ENCODE assay signal across 18 mouse cellular contexts in the genomic region with DNA sequence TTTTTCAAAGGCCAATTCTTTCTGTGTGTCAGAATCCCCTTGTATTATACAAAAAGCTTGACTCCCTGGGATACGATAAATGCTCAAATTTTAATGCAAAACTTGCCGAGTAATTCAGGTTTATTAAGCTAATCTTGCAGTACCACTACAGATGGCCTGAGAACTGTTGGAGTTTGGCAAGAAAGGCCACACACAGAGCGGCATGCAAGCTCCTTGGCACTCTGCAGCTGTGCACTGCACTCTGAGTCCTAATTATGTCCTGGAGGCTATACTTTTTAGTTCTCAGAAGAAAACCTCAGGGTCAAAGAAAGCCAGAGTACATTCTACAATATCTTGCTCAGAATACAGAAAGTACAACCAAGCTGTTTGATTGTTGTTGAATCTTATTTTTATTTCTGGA.
DNase-seq lines count a peak whose midpoint lies in the region; ATAC-seq lines count a peak whose summit lies in the region.
"Had no signal": no experiment of that assay in that cellular context is flagged by ENCODE, and none has a peak within 500 bp of the region (broad histone marks: within the 10 kb centered on the region; RNA-seq: fewer than 3 reads in every experiment).

No protein-coding gene starts in this region.

- no peaks in the 10 kb centered on the region for H3K4me1 ChIP-seq in forebrain, embryonic 11.5 days (replicated peaks; ENCODE audit: control insufficient read depth, insufficient read depth, low read length)
- H3K4me1 ChIP-seq in forebrain, embryonic 12.5 days, result no peaks in the 10 kb centered on the region
- H3K4me1 ChIP-seq in limb, embryonic 12.5 days (replicated peaks), result no peaks in the 10 kb centered on the region
- no peaks in the 10 kb centered on the region for H3K4me1 ChIP-seq in limb, embryonic 10.5 days
- no peaks in the 10 kb centered on the region for H3K4me1 ChIP-seq in embryonic facial prominence, embryonic 10.5 days
- H3K4me1 ChIP-seq: heart, embryonic 10.5 days; neural tube, embryonic 12.5 days had no signal

- no peak overlapping the region for H3K9ac ChIP-seq in forebrain, embryonic 11.5 days (ENCODE audit: low read length)
- no peak overlapping the region for H3K9ac ChIP-seq in forebrain, embryonic 12.5 days
- no peak overlapping the region for H3K9ac ChIP-seq in limb, embryonic 12.5 days (replicated peaks)
- H3K9ac ChIP-seq: hindbrain, embryonic 14.5 days; liver, postnatal 0 days; neural tube, embryonic 12.5 days had no signal

- no peaks in the 10 kb centered on the region for H3K36me3 ChIP-seq in forebrain, embryonic 11.5 days (ENCODE audit: control insufficient read depth, insufficient read depth, low read length)
- no peaks in the 10 kb centered on the region for H3K36me3 ChIP-seq in forebrain, embryonic 12.5 days (replicated peaks)
- no peaks in the 10 kb centered on the region for H3K36me3 ChIP-seq in limb, embryonic 12.5 days
- no peaks in the 10 kb centered on the region for H3K36me3 ChIP-seq in limb, embryonic 10.5 days
- H3K36me3 ChIP-seq in embryonic facial prominence, embryonic 10.5 days (replicated peaks), result no peaks in the 10 kb centered on the region
- H3K36me3 ChIP-seq: heart, embryonic 10.5 days; neural tube, embryonic 12.5 days had no signal

- H3K27me3 ChIP-seq in forebrain, embryonic 11.5 days (ENCODE audit: control insufficient read depth, insufficient read depth, low read length), result no peaks in the 10 kb centered on the region
- no peaks in the 10 kb centered on the region for H3K27me3 ChIP-seq in forebrain, embryonic 12.5 days
- no peaks in the 10 kb centered on the region for H3K27me3 ChIP-seq in limb, embryonic 12.5 days
- no peaks in the 10 kb centered on the region for H3K27me3 ChIP-seq in limb, embryonic 10.5 days (ENCODE audit: low read depth, poor library complexity, severe bottlenecking)
- no peaks in the 10 kb centered on the region for H3K27me3 ChIP-seq in embryonic facial prominence, embryonic 10.5 days (replicated peaks; ENCODE audit: low read depth, poor library complexity, severe bottlenecking)
- H3K27me3 ChIP-seq: neural tube, embryonic 12.5 days had no signal

- H3K4me2 ChIP-seq in forebrain, embryonic 11.5 days (ENCODE audit: low read depth, low read length, severe bottlenecking), result no peak overlapping the region
- no peak overlapping the region for H3K4me2 ChIP-seq in forebrain, embryonic 12.5 days
- no peak overlapping the region for H3K4me2 ChIP-seq in limb, embryonic 12.5 days
- H3K4me2 ChIP-seq: hindbrain, embryonic 14.5 days; neural tube, embryonic 12.5 days had no signal

- DNase-seq in forebrain, embryonic 11.5 days (ENCODE audit: low spot score), result no peak
- DNase-seq in limb, embryonic 10.5 days (ENCODE audit: low spot score), result no peak
- DNase-seq in embryonic facial prominence, embryonic 10.5 days (ENCODE audit: low spot score), result peak; percentile 12
- DNase-seq in mesoderm, embryonic 11.5 days (ENCODE audit: low read depth, low spot score), result peak; percentile 8
- DNase-seq in c-Kit-positive CD71-positive TER-119-positive erythroid progenitor cells, embryonic 14.5 days (ENCODE audit: low spot score), result no peak
- DNase-seq: adrenal gland, adult 2 months; cerebellum, adult 11 months; gastrocnemius, adult 2 months; liver, postnatal 0 days; lung, postnatal 10 days had no signal

- no peak overlapping the region for H3K4me3 ChIP-seq in forebrain, embryonic 11.5 days (ENCODE audit: low read depth, low read length)
- no peak overlapping the region for H3K4me3 ChIP-seq in forebrain, embryonic 12.5 days (replicated peaks)
- no peak overlapping the region for H3K4me3 ChIP-seq in limb, embryonic 12.5 days (replicated peaks)
- H3K4me3 ChIP-seq in limb, embryonic 10.5 days, result no peak overlapping the region
- no peak overlapping the region for H3K4me3 ChIP-seq in embryonic facial prominence, embryonic 10.5 days
- H3K4me3 ChIP-seq: erythroblast, embryonic 14.5 days; gastrocnemius, adult 2 months; heart, embryonic 10.5 days; neural tube, embryonic 12.5 days had no signal

- H3K27ac ChIP-seq in forebrain, embryonic 11.5 days (ENCODE audit: low read depth, low read length), result no peak overlapping the region
- no peak overlapping the region for H3K27ac ChIP-seq in forebrain, embryonic 12.5 days
- no peak overlapping the region for H3K27ac ChIP-seq in limb, embryonic 12.5 days
- H3K27ac ChIP-seq in limb, embryonic 10.5 days, result no peak overlapping the region
- H3K27ac ChIP-seq in embryonic facial prominence, embryonic 10.5 days (replicated peaks), result no peak overlapping the region
- H3K27ac ChIP-seq: gastrocnemius, adult 2 months; heart, embryonic 10.5 days; hindbrain, embryonic 14.5 days; kidney, postnatal 0 days; neural tube, embryonic 12.5 days had no signal

- no peaks in the 10 kb centered on the region for H3K9me3 ChIP-seq in forebrain, embryonic 11.5 days (ENCODE audit: control insufficient read depth, low read length)
- H3K9me3 ChIP-seq in forebrain, embryonic 12.5 days, result no peaks in the 10 kb centered on the region
- no peaks in the 10 kb centered on the region for H3K9me3 ChIP-seq in limb, embryonic 12.5 days
- no peaks in the 10 kb centered on the region for H3K9me3 ChIP-seq in limb, embryonic 10.5 days (replicated peaks)
- no peaks in the 10 kb centered on the region for H3K9me3 ChIP-seq in embryonic facial prominence, embryonic 10.5 days
- H3K9me3 ChIP-seq: heart, embryonic 10.5 days; neural tube, embryonic 12.5 days had no signal

- peak; percentile 60; the same call in 1 of the 2 replicates for ATAC-seq in forebrain, embryonic 11.5 days (replicated peaks; ENCODE audit: low FRiP score)
- ATAC-seq in forebrain, embryonic 12.5 days (ENCODE audit: low FRiP score), result no peak
- 0 out of 2 replicates have a peak, but pooled peaks have one; percentile 56 for ATAC-seq in limb, embryonic 12.5 days (ENCODE audit: insufficient number of reproducible peaks, insufficient read depth, low FRiP score, low TSS enrichment, low read depth)
- ATAC-seq: intestine, embryonic 16.5 days; liver, postnatal 0 days had no signal

- WGBS in forebrain, embryonic 11.5 days, result 52% methylated on average over 3 of the region's 3 CpGs
- 61% methylated on average over 3 of the region's 3 CpGs for WGBS in forebrain, embryonic 12.5 days
- 45% methylated on average over 3 of the region's 3 CpGs for WGBS in limb, embryonic 12.5 days
- 81% methylated on average over 3 of the region's 3 CpGs for WGBS in limb, embryonic 10.5 days
- 59% methylated on average over 3 of the region's 3 CpGs for WGBS in embryonic facial prominence, embryonic 10.5 days

Comparison
In these comparisons a context has a peak if more than half of its experiments do, and no peak if none do; other contexts are left out.
1. DNase-seq: peak in embryonic facial prominence, embryonic 10.5 days (single experiment) and mesoderm, embryonic 11.5 days (single experiment); none in forebrain, embryonic 11.5 days (single experiment), limb, embryonic 10.5 days (single experiment) and c-Kit-positive CD71-positive TER-119-positive erythroid progenitor cells, embryonic 14.5 days (single experiment).